Mouse (Mus musculus) MEL-GATA-1-ER (cell line): ENCODE results near the gene Ric8b.

ENCODE experiments used
- DNase-seq: peaks from one replicate; pipeline ENCODE4 v3.0.0-alpha.2; 2012; ENCODE audit warnings: low read depth; ENCODE audit errors: extremely low read depth

Gene Ric8b

DNA sequence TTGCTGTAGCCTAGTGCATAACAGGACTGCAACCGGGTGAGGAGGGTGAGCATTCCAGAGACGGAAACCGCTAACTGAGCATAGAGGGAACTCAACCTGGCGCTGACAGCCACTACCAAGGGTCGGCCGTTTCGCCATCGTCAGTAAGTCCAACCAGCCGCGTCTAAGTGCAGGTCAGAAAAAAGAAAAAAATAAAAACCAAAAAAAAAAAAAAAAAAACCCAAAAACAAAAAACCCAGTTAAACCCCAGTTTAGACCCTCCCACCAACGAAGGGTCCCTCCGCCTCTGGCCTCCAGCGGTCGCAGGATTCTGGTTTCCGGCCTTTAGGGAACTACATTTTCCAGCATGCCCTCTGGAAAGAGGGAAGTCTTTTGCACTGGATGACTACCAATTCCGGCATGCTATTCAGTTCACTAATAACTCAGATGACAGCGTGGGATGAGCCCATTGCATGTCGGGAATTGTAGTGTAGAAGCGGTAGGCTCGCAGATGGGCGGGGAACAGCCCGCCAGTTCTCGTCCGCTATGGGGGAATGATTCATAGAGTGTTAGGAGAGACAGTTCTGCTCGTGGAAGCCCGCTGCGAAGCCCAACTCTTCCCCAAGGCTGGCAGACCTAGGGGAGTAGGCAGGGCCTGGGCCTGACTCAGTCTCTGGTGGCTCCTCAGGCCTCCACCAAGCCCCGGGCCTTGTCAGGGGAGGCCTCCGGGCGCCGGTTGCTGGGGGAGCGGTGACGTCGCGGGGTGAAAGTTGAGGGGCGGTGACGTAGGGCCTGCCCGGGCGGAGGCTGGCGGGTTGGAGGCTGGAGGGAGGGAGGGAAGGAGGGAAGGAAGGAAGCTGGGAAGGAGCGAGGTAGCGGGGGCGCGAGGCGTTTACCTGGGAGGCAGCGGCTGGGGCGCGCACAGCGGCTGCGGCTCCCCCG, at the start of gene Ric8b:
Gene Ric8b (plus strand): TSS at position 807 of the 921 bp plus-strand sequence.
- DNase-seq = peak; percentile 99

DNA sequence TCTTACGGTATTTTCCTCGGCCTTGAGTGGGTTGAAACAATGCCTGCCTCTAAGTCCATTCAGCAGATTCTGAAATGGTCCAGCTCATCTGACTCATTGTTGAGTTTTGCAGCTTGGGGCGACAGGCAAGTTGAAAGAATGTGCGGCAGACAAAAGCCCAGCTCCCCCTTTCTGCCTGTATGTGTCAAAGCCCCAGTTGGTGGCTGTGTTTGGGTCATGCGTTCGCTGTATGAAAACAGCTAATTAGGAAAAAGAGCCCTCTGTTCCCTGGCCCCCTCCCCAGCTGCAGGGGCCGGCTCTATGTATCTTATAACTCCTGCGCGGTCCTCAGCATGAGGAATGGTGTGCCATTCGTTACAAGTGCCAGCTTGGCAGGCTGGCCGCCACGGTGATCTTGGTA, 46.1 kb upstream of the Ric8b start:
- DNase-seq = no peak

DNA sequence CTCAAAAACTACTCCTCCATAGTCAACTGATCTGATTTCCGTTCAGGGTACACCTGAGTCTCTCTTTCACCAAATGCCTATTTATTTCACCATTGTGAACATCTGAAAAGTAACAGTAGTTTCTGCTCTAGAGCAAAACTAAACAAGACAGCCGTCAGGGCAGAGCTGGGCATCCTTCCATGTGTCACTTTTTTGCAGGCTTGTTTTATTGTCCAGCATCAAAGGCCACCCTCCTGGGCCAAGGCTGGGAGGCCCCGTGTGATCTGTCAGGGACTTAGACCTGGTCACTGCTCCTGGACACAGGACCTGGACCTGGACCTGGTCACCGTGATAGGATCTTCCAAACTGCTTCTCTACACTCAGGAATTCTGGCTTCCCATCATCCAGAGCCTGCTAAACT, 45.5 kb upstream of the Ric8b start:
- no peak for DNase-seq

DNA sequence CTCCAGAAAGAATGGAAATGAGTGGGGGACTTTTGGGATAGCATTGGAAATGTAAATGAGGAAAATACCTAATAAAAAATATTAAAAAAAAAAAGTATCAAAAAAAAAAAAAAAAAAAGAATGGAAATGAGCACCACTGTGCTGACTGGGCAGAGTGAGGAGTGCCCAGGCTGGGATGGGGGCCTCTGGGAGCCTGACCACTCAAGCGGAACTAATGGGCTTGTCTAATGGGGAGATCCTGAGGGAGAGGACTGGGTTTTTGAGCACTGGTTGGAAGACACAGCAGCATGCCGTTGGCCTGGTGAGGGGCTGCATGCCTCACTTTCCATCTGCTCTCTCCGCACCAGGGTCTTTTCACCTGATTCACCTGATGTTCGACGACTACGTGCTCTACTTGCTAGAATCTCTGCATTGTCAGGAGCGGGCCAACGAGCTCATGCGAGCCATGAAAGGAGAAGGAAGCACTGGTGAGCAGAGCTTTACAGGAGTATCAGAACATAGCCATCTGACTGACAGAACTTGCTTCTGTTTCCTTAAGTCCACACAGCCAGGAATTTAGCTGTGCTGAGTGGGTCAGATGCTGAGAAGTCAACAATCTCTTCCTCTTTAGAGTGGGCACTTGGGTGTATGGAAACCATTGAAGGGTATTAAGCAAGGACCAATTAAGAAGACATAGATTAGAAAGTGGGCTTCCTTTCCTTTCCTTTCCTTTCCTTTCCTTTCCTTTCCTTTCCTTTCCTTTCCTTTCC, 37.4 kb upstream of the Ric8b start:
- DNase-seq = no peak

DNA sequence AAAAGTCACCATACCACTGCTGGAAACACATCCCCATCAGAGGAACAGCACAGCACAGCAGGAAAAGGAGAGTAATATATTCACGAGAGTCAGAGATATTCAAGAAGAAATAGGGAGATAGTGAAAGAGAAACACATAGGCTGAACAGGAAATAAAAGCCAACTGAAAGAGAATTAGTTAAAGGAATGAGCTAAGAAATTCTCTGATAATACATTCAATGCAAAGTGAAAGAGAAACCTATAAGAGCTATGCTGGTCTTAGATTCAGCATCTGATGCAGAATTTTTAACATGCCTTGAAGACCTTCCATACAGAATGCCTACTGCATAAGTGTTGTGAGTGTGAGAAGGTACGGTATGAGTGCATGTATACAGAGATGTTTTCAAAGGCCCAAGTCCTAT, 34.9 kb upstream of the Ric8b start:
- DNase-seq = no peak

DNA sequence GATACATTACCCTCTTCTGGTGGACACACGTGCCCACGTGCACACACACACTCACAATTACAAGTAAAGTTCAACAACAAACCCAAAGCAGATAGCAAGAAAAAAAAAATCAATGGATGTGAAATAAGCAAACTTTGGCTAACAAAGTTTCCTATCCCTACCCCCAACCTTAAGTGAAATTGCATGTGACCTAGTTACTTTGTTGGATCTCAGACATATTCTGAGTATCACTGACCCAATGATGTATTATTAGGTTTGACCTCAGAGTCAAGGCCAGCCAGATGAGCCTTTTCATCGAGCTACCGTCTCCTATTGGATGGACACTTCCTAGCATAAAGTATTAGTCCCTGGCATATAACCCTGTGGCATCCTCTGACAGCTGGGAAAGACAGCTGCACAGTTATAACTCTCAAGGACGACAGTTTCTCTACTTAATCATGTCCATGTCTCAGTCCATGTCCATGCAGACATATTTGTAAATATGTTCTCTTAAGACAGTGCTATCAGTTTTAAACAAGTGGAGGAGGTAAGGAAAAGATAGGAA, 32.0 kb upstream of the Ric8b start:
- DNase-seq = no peak

DNA sequence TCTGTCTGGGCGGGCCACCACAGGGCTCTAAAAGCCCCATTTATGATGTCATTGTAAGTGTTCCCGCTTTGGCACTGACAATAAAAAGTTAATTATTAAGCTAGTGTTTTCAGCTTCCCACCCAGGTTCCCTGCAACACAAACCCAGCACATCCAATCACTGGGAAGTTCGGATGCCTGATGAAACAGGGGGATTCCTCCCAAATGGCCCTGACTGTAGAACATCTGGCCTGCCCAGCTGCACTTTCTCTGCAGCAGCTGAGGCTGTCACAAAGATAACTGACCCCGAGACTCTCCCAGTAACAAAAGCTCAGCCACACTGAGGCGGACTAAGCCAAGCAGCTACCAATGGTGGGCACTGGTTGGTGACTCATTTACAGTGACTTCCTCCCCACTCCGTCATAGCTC, 31.2 kb upstream of the Ric8b start:
- DNase-seq = no peak

DNA sequence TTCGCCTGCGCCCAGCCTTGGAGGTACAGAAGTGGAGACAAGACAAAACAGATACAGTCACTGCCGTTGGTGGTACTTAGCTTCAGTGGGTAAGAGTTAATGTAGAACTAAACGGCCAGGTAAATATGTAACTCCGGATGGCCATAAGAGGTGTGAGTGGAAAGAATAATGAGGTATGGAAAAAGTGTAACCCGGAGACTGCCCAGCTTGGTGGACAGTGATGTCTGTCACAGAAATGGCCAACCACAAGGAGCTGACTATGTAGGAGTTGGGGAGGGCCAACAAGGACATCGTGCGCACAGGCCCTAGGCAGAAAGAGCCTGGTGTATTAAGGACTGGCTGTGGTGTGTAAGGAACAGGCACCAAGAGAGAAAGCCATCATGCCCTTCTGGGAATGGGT, 30.6 kb upstream of the Ric8b start:
- DNase-seq = no peak

DNA sequence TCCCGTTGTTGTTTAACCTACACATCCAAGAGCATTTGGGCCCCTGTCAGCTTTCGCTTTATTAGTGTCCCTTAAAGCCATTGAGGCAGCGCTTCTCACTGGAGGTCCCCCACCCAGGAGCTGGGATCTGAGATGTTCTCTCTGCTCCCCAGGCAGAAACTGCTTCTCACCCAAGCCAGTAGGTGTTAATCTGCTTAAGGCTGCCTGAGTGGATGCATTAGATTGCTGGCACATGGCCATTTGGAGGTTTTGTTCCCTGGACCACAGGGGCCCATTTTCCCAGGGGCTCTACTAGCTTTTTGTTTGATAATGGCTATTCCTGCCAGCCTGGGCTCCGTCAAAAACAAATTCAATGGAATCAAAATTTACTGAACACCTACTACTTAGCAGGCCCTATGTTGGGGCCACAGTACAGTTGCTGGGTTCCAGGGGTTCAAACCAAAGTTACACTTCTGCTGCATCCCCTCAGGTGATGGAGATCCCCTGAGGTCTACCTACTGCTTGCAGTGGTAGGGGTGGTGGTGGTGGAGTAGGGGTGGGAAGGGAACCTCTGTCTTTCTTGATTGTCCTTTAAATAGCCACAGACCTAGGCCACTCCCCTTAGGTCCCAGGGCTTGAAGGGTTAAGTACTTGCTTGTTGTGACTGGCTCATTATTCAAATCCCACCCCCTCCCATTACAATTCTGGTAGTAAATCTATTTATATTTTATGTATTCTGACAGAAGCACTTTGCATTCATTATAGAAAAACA, 28.1 kb upstream of the Ric8b start:
- DNase-seq = no peak

DNA sequence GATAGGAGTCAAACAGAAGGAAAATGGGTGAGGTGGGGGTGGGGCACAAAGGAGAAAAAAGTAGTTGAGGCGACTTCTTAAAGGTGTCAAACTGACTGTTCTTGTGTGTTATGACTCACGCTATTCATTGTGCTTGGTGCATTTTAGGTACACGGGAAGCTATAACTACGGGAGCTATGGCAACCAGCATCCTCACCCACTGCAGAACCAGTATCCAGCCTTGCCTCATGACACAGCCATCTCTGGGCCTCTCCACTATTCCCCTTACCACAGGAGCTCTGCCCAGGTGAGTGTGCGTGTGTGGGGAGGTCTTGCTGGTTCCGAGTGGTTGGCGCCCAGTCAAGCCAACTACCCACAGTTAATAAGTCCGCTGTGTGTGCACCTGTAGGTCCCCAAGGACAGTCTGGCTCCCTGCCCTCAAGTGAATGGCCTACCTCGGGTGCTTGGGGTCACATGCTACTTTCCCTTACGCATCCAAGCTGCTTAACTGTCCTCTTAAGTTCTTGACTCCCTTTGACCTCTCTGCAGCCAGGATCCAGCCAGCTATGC, 21.5 kb upstream of the Ric8b start:
- no peak for DNase-seq

DNA sequence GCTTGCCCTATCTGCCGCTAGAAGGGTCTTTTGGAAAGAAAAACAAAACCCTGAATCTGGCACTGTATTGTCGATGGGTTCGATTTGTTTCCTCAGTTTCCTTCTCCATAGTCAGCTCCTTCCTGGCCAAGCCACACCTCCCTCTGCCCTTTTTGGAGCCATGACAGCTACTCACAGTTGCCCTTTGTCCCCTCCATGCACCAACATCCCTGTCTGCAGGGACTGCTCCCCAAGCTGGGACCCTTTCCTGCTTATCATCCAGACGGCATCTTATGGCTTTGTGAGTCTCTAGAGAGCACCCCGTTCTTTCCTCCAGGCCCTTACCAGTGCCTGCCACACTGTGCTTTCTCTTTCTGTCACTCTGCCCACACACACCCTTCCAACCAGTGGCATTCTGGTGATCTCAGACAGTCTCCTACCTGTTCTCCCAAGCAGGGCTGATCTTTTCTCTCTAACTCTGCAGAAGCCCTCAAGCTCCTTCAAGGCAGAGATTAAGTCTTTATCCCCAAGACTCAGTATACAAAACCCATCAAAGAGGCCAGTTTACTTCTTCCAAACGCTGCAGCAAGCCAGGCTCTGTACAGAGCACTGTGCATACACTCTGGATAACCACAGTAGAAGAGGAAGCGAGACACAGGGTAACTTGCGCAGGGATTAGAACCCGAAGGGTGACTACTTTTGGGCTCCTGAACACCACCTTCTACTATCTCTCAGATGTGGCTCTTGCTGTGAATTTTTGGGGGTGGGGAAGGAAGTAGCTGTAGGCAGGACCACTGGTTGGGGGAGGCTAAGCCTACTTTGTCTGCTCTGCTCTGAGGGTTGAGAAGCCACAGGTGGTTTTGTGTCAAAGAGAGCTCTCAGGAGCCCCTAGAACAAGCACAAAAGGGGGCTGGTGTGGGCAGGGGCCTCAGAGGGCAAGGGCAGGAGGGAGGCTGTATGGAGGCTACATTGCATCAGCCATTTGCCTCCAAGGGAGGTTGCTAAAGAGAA, 20.2 kb upstream of the Ric8b start:
- DNase-seq = peak; percentile 40

DNA sequence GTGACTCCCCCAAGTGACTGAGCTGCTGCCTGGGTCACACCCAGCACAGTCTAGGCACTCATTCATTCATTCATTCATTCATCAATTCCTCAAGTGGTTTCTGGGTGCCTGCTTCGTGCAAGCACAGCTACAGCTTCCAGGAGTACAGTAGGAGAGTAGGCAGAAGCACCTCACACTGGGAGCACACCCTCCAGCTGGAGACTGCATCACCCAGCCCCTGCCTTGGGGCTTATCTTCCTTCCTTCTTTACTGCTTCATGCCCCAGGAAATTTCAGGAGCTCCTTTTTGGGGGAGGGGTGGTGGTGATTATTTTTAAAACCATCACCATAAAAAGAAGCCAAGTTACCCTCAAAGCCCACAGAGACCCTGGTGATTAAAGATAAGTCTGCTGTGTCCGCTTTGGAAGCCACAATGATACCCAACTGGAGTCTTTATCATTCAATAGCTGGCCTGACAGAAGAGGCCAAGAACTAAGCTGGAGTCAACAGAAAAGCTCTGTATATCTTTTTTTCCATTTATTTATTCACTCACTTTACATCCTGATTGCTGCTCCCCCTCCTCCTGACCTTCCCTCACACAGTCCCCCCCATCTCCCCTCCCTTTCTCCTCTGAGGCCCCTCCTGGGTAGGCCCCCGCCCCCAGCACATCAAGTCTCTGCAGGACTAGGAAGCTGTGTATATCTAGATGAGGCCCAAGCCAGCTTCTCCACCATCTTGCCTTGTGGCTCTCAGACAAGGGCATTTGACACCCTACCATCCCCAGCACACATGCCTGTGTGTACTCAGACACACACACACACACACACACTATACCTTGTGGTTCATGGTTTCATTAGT, 19.1 kb upstream of the Ric8b start:
- DNase-seq = peak; percentile 93

DNA sequence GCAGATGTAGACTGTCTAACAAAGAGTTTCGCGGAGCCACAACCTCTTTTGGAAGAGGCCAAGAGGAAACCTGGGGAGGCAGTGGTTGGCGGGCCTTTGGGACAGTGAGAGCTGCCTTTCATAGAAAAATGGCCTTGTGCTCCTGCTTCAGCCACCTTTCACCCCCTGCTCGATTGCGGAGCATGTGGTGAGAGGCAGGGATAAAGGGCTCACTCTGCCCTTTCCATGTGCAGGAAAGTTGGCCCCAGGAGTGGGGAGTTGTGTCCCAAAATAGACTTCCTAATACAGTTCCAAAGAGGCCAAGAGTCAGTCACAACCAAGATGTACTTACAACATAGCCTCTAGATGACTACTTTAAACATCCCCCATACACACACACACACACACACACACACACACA, 15.7 kb upstream of the Ric8b start:
- DNase-seq = no peak

DNA sequence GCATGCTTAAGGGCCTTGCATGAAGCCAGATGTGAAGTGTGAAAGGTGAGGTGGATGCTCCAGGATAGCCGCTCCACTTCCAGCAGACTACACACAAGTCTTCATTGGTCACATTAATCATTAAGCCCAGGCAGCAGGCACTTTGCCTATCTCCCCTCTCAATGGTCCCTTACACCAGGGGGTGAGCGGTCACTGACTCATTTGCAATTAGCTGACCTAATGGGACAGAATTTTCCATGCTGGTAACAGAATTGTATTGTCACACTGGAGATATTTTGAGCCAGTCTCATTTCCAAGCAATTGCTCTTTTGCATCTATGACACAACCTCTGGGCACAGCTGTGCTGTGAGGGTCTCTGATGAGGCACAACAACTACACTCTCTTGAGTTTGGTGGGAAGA, 15.2 kb upstream of the Ric8b start:
- no peak for DNase-seq

DNA sequence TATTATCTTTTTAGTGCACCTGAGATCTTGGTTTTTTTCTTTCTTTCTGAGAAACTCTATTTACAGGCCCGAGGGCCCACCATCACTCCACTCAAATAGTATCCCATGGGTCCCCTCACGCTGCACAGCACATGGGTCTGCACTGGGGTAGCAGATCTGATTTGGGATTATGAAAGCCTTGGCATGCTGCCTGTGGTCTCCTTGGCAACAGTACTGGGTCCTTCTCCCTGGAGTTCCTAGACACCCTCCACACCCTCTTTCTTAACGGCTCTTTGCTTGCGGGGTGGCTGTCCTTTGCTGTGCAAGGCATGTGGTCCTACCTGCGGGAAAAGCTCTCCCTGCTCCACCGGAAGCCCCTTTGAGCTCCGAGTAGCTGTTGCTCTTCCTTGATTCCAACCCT, 14.1 kb upstream of the Ric8b start:
- no peak for DNase-seq

DNA sequence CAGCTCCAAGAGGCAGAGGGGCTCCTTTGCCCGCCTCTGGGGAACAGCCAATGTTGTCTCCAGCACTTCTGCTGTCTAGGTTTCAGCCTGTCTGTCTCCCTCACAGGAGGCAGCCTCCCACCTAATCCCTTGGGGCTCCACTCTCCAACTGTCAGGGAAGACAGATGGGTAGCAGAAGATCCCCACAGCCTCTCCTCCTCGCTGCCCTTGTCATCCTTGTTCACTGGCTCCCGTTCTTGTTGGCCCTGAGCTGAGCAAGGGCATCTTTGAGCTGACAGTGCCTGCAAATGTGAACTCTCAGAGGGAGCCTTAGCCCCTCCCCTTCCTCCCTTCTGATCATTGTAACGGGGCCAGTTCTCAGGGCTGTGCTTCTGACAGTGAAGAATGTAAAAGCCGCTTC, 13.7 kb upstream of the Ric8b start:
- no peak for DNase-seq

DNA sequence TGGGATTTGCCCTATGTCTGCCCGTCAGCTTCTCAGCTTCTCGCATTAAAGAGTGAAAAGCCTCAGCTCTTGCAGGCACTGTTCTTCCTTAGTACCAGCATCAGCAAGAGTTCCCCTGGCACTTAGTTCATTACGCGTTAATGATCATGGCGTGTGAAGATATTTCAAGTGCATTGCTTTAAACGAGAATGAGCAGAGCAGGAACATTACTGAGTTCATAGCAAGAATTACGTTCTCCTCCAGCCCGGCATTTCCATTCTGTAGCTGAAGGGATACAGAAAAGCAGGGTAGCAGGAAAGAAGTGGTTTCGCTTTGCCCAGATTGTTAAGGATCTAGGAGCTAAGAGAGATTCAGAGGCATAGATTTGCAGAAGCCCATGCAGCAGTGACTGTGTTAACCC, 10.5 kb upstream of the Ric8b start:
- DNase-seq = no peak

DNA sequence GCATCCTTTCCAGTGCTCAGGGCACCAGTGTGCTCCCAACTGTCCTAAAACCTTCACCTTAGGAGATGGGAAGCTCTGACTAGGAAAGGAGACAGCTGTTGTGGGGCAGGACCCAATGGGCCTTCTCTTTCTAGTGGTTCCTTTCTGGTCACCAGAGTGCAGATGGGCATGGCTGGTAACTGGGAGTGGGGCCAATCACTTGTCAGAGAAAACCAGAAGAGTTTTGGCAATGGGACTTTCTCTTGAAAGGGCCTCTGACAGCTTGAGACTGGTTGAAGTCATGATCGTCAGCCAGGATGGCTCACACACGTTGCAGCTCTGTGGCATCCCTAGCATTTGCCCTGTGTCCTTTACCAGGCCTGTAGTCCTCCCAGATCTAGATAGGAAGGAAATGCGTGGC, 9.4 kb upstream of the Ric8b start:
- no peak for DNase-seq

DNA sequence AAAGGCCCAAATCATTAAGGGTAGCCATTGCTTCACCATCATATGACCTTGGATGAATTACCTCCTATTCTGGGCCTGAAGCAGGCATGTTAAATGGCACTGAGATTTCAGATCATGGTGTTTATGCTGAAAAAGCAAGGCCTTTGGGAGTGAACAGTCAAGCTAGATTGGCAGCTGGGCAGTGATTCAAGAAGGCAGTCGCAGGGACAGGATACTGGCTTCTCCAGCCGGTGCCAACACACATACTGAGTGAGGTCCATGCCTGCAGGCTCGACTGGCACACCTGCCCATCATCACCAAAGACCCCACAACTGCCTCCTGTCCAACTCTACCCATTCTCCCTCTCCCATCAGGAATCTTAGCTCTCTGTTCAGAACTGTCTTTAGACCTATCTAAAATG, 8.9 kb upstream of the Ric8b start:
- no peak for DNase-seq
